Mouse (Mus musculus): Measurements from ENCODE around the gene Gm6871.

DNA sequence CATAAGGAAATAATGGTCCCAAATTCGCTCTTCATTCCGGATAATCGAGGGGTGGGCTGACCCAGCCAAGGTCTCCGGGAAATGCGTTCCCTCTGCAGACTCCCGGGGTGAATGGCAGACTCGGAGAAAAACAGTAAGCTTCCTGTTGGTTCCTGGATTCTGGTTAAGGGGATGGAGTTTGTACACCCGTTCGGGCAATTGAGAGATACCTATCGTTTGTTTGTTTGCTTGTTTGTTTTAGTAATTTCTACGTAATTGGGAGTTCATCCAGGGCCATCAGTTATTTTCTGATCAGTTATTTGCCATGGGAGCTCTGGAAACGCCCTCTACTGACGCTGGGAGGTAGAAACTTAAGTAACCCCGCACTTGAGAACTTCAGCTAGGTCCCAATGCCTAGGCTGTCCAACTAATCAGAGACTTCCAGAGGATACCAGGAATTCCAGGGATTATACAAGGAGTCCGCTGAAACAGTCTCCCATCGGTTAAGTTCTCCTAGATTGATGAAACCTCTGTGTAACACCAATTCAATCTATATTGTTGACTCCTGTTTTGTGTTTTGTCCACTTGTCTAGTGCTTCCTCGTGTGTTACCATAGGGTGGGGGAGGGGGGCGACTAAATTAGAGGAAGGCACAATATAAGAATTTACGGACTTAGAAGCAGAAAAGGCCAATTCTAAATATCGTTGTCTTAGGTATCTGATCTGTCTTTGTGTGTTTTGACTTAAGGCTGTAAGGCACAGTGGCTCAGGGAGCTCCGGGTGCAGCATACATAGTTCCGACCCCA is 73.1 kb downstream of the Gm6871 start:
- peak; percentile 21; the same call in 1 of the 2 replicates for TF ChIP-seq CTCF (IDR thresholded peaks at IDR 0.05; ENCODE audit: low read depth, low read length)
- TF ChIP-seq POLR2A (IDR thresholded peaks at IDR 0.05; ENCODE audit: extremely low read depth, insufficient read depth, low read length) = no peak
